Mouse (Mus musculus) stomach, postnatal 0 days (tissue): Measurements from ENCODE around the gene Fxyd1.

Source experiments
- CTCF ChIP-seq: IDR thresholded peaks from 2 replicates; pipeline ENCODE4 v1.5.1; 2016; ENCODE audit warnings: antibody characterized with exemption, low read depth, mild to moderate bottlenecking, moderate library complexity
- EP300 ChIP-seq: optimal IDR thresholded peaks from 2 replicates; pipeline ENCODE3; 2016; ENCODE audit warnings: antibody characterized with exemption

DNA sequence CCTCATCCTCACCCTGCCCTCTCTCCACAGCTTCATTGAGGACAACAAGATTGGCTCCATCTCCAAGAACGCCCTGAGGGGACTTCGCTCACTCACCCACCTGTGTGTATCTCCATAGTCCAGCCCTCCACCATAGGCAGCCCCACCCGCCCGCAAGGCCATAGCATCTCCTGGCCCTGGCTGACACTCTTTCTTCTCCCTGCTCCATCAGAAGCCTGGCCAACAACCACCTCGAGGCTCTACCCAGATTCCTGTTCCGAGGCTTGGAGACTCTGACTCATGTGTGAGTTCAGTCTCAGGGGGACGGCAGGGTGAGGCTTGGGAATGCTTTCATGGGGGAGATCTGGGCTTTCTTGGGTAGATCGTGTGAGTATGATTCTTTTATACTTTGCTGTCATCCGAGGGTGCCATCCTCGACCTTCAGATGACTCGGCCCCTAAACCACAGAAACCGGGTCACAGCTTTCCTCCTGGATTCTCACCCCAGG, 6.1 kb upstream of the Fxyd1 start:
- TF ChIP-seq CTCF (no peak), EP300 (no peak)
